Mouse (Mus musculus) megakaryocyte-erythroid progenitor cell, adult 5-6 weeks (primary cell): ENCODE data around the gene Il1r1. TPM values are rescaled to one million over a fixed set of nuclear protein-coding genes. Genes with fewer than 3 reads are reported as not detected.

ENCODE experiments used
- ATAC-seq: replicated peaks from 2 replicates; pipeline ENCODE4 v1.8.0; 2016; ENCODE audit warnings: mild to moderate bottlenecking, inconsistent platforms; ENCODE audit not compliant: severe bottlenecking, poor library complexity, low FRiP score, low TSS enrichment
- total RNA-seq, 2 experiments: library from RNA; stranded (forward) in 1 of 2; stranded (reverse) in 1 of 2; fragments of 200-1000, 215-1000 nt in 1 of 2; fragments of >200 nt in 1 of 2; fragmentation: Nextera tagmentation in 1 of 2; gene quantifications; 2 replicates each; pipeline ENCODE4 v1.2.3; 2014 to 2017

Il1r1 gene
- total RNA-seq, 2 experiments from 2014 or later = 2.7 to 3.1 TPM

GRCm38 (mm10) chr1:40229771-40230280, 4.9 kb downstream of the Il1r1 start:
- peak; percentile 5; the same call in 1 of the 2 replicates for ATAC-seq

DNA sequence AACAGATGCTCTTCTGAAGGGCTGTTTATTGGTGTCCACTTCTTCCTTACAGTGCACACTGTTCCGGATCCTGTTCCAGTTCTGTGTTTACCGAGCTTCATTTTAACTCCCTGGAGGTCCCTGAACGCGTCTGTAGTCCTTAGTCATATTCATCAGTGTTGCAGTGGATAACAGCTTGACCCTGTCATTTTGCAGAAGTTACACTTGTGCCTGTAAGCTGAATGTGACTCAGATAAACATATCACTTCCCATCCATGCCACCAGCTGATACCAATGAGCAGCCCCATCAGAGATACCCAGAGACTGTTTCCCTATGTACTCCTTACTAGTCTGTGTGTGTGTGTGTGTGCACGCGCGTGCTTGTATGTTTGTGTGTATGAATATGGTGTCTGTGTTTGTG, 5.5 kb downstream of the Il1r1 start:
- ATAC-seq = peak; percentile 95

GRCm38 (mm10) chr1:40231116-40231515, 6.2 kb downstream of the Il1r1 start:
- no peak for ATAC-seq

- ATAC-seq = no peak
These were observed 8.3 kb downstream of the Il1r1 start for GRCm38 (mm10) chr1:40233217-40233616.

DNA sequence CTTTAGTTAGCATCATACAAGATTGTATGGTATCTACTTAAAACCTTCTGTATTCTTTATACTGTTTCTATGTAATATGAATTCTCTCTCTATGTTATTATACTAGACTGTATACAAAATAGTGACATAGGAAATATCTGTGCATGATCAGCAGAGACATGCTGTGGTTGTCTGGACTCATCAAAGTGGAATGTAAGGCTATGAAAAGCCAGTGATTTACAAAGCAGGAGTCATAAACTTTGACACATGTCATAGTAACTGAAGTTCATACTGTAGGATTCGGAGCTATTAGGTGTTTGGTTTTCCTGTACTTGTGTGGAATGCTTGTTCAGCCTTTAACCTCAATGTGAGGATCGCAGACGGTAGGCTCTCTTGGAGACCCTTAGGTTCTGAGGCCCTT, 8.7 kb downstream of the Il1r1 start:
- no peak for ATAC-seq

DNA sequence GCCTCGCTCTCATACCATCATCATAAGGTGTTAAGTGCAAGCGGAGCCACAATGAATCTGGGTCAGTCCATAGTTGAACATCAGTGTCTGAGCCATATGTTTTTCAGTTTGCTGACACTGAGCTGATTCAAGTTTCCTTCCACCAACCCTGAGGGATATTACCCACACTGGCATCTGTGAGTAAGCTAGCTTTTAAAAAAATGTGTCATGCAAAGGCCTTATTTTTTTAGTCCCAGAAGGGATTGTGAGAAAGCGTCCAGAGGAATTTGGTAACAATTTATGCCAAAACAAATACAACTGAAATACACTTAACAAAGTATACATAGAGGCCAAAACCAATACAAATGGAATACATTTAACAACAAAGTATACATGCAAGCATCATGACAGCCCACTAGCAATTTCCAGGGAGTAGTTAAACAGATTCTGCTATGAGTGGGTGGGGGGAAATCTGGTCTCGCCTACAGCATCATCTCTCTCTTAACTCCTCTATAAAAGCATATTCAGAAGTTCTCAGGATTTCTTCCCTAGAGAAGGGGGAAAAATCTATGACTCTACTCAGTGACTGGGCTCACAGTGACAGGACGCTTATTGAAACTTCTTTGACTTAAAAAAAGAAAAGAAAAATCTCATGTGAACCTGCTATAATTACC, 10.8 kb downstream of the Il1r1 start:
- no peak for ATAC-seq

GRCm38 (mm10) chr1:40236694-40237093, 11.8 kb downstream of the Il1r1 start:
- no peak for ATAC-seq

DNA sequence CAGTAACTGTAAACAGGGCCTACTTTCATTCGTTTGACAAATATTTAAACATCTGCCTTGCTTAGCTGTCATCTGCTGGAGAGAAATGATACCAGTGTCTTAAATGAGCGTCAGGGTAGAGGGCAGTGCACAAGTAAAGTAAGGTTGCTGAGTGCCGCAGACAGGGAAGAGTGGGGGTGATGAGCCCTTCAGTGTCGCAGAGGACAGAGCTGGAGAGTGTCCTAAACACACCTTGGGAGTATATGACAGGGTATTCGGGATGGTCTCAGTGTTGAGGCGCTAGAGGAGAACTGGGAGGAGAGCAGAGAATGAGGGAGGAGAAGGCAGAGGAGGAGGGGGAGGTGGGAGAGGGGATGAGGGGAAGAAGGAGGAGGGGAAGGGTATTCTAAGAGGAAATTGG, 12.2 kb downstream of the Il1r1 start:
- no peak for ATAC-seq

GRCm38 (mm10) chr1:40240353-40241092, 15.6 kb downstream of the Il1r1 start:
- no peak for ATAC-seq

DNA sequence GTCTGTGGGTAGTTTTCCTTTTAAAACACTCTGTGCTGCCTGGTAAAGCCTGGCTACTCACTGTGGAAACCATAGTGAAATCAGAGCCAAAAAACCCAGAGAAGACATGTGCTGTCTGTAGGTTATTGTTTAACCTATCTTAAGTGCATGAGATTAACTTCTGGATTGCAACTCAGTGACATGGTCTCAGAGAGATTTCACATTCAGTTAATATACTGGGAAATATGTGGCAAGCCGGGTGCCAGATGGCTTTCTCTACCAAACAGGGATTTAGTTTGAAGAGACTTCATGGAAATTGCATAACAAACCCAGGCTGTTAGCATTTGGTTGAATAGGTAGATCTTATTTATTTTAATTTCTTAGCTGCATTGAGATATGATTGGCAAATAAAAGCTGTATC, 17.8 kb downstream of the Il1r1 start:
- ATAC-seq = no peak

- ATAC-seq = no peak
These were observed 18.7 kb downstream of the Il1r1 start for GRCm38 (mm10) chr1:40243561-40243998.

DNA sequence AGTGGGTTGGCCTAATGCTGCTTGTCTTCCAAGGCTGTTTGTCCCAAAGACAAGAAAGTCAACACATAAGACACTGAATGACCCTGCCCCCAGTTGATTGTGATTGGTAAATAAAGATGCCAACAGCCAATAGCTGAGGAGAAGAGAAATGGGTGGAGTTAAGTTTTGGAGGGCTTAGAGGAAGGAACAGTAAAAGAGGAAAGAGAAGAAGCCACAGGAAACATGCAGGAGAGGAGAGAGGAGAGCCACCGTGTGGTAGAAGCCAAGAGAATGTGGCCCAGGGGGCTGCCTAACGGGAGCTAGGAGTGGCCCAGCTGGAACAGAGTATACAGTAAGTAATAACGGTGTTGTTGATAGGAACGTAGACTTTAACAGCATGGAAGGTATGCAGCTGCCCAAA, 25.5 kb downstream of the Il1r1 start:
- 0 out of 2 replicates have a peak, but pooled peaks have one; percentile 37 for ATAC-seq

GRCm38 (mm10) chr1:40252507-40252906, 27.6 kb downstream of the Il1r1 start:
- no peak for ATAC-seq

DNA sequence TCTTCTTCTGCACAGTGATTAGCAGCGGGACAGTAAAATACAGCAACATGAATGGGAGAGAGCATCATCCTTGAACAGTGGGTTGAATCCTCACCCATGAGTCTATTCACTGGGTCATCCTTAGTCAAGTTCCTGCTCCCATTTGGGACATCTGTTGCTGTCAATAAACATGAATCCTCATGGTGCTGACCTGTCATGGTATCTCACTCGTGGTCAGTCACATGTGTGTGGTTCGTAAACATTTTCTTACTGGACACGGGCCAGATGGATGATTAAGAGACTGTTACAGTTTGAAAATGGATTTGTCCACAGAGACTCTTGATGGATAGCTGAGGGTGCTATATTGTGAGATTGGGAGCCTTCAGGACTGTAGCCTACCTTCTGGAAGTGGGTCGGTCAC, 29.1 kb downstream of the Il1r1 start:
- no peak for ATAC-seq

DNA sequence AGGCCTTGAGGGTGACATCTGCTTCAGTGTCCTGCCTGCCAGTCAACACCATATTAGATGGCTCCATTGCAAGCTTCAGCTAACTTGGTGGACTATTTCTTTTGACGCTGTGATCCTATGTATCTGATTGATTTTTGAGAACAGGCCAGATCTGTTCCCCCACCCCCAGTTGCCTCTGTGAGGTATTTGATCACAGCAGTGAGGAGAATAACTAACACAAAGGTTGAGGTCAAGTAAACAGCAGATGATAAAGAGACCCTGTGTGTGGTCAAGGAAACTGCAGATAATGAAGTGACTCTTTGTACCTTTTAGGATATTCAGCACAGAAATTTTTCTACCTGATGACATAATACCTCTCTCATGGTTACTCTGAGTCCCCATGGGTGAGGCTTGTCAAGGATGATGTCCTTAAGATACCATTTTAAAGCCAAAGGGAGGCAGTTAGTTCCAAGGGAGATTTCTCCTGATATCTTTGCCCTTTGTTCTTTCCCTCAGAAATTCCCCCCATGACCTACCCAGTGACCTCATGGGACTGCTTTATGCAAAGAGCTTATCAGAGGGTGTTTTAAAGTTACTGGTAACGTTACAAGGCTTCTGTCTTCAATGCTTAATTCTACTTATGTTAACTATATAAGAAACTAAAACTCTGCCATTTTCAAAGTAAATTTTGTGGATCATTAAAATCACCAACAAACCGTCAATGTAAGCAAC, 29.6 kb downstream of the Il1r1 start:
- no peak for ATAC-seq

DNA sequence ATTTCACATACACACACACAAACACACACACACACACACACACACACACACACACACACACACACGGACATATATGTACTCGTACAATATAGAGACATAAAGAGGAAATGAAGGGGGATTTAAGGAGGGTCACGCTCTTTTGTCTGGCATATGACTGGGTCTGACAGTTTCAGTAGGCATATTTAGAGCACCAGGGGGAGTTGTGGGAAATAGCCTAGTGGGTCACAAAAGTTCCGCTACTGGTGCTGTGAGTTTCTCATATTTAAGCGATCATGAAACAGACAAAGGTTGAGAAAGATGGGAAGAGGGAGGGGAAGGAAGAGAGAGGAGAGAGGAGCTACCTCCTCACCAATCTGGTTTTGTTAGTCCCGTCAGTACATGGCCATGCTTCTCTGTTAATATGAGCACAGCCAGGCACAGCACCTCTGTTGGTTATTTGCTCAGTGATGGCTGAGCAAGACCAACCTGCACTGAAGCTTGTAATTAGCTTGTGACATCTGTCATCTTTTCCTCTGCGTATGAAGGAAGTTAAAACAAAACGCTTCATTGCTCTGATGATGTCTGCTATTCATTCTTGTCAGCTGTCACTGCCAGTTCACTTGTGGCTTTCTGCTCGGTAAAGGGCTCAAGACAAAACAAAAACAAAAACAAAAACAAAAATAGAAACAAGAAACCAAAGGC, 37.7 kb downstream of the Il1r1 start:
- no peak for ATAC-seq

- no peak for ATAC-seq
These were observed 38.2 kb downstream of the Il1r1 start for GRCm38 (mm10) chr1:40263122-40263498.

- no peak for ATAC-seq
These were observed 38.8 kb downstream of the Il1r1 start for GRCm38 (mm10) chr1:40263679-40264078.

DNA sequence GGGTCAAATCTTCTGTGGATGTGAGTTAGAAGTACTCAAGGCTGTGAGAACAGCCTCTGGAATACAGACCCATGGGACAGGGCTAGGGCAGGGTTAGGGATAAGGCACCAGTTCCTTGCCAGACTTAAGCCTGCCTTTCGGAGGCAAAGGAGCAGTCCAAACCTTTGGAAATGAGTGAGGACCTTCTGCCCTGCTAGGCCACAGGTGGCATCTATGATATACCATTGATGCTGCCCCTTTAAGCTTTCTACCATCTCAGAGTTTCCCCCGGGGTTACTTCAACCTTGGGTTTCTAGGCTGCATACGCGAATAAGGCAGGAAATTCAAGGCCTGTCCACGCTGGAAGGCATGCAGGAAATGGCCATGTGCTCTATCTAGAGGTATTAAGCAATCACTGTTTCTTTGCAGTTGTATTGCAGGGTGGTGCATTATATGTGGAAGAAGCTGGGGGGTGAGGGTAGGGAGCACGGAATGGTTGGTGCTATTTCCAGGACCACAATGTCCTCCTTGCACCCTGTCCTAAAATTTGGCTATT, 40.5 kb downstream of the Il1r1 start:
- no peak for ATAC-seq
